Mouse (Mus musculus): ENCODE measurements around the gene Armc2.

The Armc2 gene

GRCm38 (mm10) chr10:41866069-41866837 is 152.0 kb downstream of the Armc2 start:
- DNase-seq (ENCODE audit: low spot score) = no peak
